Mouse (Mus musculus): ENCODE data around the gene Zbtb45. TPM values are rescaled to one million over a fixed set of nuclear protein-coding genes. Genes with fewer than 3 reads are reported as not detected.

The Zbtb45 gene
- polyA plus RNA-seq, 1 experiment from 2014 or later = 15.1 TPM

DNA sequence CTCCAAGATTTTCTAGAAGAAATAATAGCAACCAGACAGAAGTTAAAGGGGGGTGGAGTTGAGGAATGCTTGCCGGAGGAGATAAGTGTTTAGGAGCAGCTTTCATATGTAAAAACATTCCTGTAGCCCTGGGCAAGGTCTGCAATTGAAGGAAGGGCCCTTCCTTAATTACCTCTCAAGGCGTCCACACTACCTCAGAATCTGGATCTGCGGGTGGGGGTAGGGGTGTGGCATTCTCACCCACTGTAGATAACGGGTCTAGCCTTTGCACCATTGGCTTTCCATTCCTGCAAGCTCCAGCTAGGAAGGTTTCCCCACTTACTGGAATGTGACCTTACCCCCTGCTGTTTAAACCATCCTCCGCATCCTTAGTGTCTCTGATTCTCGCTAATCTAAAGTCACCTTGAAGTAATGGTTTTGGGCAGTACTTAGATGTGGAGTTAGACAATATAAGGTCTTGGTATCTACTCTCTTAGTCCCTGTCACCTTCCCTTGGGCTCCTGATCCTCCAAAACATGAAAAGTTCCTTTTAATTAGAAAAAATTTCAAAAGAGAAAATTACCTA is 4.5 kb upstream of the Zbtb45 start:
- Histone ChIP-seq H3K27me3 (replicated peaks) (no peaks in the 10 kb centered on the region), H3K4me2 (no peak overlapping the region), H3K4me3 (no peak overlapping the region), H3K27ac (replicated peaks) (no peak overlapping the region), H3K4me1 (peaks cover 7% of the 10 kb centered on the region), H3K9me3 (no peaks in the 10 kb centered on the region), H3K36me3 (no peaks in the 10 kb centered on the region), H3K9ac (no peak overlapping the region)
- WGBS = 26% methylated on average over 6 of the region's 6 CpGs
- no peak for ATAC-seq (ENCODE audit: extremely low read depth, insufficient number of reproducible peaks, low FRiP score, low TSS enrichment)

DNA sequence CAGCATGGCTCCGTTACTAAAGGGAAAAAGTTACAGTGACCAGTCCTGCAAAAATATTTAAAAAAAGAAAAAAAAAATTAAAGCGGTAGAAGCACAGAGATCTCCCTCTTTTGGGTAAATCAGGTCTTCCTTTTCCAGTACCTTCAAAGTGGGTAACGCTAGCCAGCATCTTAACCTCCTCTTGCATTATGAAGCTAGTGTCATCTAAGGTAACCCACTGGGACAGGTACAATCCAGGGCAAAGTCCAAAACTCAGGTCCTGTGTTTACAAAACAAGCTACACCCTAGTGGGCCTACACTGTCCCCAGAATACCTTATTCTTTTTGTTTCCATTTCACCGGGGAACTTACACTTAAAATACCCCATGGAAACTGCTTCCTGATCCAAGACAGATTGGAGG is 3.8 kb upstream of the Zbtb45 start:
- Histone ChIP-seq H3K27ac (replicated peaks) (no peak overlapping the region), H3K4me2 (no peak overlapping the region), H3K36me3 (no peaks in the 10 kb centered on the region), H3K4me1 (peaks cover 10% of the 10 kb centered on the region), H3K9ac (no peak overlapping the region), H3K4me3 (no peak overlapping the region), H3K27me3 (replicated peaks) (no peaks in the 10 kb centered on the region), H3K9me3 (no peaks in the 10 kb centered on the region)
- 54% methylated on average over 4 of the region's 4 CpGs for WGBS
- ATAC-seq (ENCODE audit: extremely low read depth, insufficient number of reproducible peaks, low FRiP score, low TSS enrichment) = no peak

DNA sequence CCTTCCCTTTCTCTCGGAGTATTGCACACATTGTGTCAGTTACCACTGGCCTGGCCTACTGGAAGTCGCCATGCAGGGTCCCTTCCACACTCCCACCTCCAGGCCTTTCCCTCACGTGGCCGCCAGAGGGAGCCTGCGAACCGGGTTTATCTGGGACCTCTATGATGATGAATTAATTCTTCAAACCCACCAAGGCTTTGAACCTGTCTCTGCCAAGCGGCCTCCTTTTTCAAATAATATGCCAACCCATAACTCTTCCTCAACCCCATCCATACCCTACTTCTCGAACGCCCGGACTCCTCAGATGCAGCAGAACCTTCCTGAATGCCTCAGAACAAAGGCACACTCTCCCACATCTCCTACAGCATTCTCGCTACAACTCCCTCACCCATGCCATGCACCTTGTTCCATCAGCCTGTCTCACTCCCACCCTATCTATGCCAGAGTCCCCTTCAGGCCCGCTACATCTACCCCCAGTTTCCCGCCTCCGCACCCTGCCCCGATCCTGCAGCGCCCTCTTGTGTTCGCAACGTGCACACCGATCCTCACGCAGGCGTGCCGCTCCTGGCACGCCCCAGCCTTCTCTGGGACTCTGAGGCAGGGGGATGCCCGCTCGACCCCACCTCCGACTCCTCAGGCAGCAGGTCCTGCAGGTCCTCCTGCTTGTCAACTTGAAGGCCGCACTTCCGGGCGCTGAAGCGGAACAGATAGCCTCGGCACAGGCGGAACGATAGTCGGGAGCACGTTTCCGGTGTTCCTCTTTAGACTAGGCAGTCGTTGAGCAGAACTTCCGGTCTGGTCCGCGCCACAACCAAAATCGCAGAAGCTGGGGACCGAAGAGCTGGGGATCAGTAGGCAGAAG is 460 bp downstream of the Zbtb45 start:
- peak overlapping the region; percentile 94 for H3K27ac ChIP-seq (replicated peaks)
- WGBS = under 1% methylated on average over 42 of the region's 42 CpGs
- H3K4me3 ChIP-seq = peak overlapping the region; percentile 64
- H3K9ac ChIP-seq = peak overlapping the region; percentile 88
- H3K9me3 ChIP-seq = no peaks in the 10 kb centered on the region
- H3K27me3 ChIP-seq (replicated peaks) = peaks cover 16% of the 10 kb centered on the region
- ATAC-seq (ENCODE audit: extremely low read depth, insufficient number of reproducible peaks, low FRiP score, low TSS enrichment) = peak; percentile 80
- peaks cover 23% of the 10 kb centered on the region for H3K4me1 ChIP-seq
- H3K4me2 ChIP-seq = peak overlapping the region; percentile 95
- peaks cover 38% of the 10 kb centered on the region for H3K36me3 ChIP-seq

DNA sequence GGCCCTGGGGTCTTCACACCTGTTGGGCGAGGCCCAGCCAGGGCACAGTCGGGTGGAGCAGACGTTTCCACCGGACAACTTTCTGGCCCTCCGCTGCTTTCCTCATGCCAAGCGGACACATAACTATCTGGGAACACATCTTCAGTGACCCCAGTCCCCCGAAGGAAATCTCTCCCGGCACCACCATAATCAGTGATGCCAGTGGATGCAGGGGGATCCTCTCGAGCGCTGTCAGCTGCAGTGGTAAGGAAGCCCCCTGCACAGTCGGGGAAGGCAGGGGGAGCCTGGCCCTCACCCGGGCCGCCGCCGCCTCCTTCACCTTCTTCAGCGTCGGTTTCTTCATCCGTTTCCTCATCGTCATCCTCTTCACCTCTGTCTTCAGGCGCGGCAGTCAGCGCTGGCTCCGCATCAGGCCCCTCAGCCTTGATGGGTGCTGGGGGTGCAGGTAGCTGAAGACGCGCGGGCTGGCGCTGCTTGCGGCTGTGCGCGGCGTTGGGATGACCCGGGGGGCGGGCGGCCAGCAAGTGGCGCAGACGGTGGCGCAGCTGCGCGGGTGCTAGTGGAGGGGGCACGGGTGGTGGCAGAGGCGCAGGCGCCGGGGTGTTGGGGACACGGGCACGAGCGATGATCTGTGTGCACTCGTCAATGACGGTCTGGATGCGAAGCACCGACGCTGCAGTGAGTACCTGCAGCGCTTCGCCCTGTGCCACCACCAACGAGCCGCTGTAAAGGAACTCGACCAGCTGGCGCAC is 2.3 kb downstream of the Zbtb45 start:
- Histone ChIP-seq H3K9me3 (no peaks in the 10 kb centered on the region), H3K4me2 (no peak overlapping the region), H3K36me3 (peaks cover 47% of the 10 kb centered on the region), H3K4me3 (no peak overlapping the region), H3K4me1 (peaks cover 23% of the 10 kb centered on the region), H3K9ac (peak overlapping the region; percentile 59), H3K27ac (replicated peaks) (no peak overlapping the region), H3K27me3 (replicated peaks) (peaks cover 16% of the 10 kb centered on the region)
- 37% methylated on average over 57 of the region's 57 CpGs for WGBS
- no peak for ATAC-seq (ENCODE audit: extremely low read depth, insufficient number of reproducible peaks, low FRiP score, low TSS enrichment)

DNA sequence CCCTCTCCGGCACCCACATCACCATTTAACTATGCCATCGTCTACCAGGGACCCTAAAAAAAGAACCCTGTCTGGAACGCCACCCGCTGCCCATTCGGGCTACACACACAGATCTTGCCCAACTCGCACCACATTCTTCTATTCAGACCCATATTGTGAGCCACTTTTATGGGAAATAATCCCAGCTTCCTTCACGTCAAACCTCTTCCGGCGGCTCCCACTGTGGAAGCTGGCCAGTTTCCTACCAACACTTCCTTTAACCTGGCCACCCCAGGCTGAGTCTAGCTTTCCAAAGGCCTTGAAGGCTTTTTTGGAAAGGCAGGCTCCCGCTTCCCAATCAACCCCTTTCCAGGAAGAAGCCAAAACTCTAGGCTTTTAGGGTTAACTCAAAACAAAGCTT is 3.3 kb downstream of the Zbtb45 start:
- Histone ChIP-seq H3K27me3 (replicated peaks) (peaks cover 16% of the 10 kb centered on the region), H3K36me3 (peaks cover 47% of the 10 kb centered on the region), H3K4me3 (no peak overlapping the region), H3K4me1 (peaks cover 23% of the 10 kb centered on the region), H3K9me3 (no peaks in the 10 kb centered on the region), H3K4me2 (no peak overlapping the region), H3K27ac (replicated peaks) (no peak overlapping the region), H3K9ac (no peak overlapping the region)
- 87% methylated on average over 10 of the region's 10 CpGs for WGBS
- ATAC-seq (ENCODE audit: extremely low read depth, insufficient number of reproducible peaks, low FRiP score, low TSS enrichment) = no peak

DNA sequence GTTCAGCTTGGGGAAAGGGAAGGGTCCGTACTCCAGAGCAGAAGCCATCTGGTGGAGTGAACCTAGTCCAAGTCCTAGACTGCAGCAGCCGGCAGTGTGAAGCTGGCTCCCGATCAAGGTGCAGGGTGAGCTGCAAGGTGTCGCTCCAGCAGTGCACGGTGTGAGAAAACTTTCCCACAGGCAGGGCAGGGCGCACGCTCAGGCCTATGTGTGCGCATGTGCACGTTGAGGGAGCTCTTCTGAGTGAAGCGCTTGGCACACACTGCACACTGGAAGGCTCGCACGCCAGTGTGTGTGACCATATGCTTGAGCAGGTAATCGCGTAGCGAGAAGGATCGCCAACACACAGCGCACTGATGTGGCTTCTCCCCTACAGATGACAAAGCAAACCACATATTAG is 3.8 kb downstream of the Zbtb45 start:
- H3K4me2 ChIP-seq = no peak overlapping the region
- H3K27ac ChIP-seq (replicated peaks) = no peak overlapping the region
- no peaks in the 10 kb centered on the region for H3K9me3 ChIP-seq
- WGBS = 84% methylated on average over 17 of the region's 17 CpGs
- H3K9ac ChIP-seq = no peak overlapping the region
- peaks cover 16% of the 10 kb centered on the region for H3K27me3 ChIP-seq (replicated peaks)
- no peak for ATAC-seq (ENCODE audit: extremely low read depth, insufficient number of reproducible peaks, low FRiP score, low TSS enrichment)
- no peak overlapping the region for H3K4me3 ChIP-seq
- peaks cover 23% of the 10 kb centered on the region for H3K4me1 ChIP-seq
- H3K36me3 ChIP-seq = peaks cover 47% of the 10 kb centered on the region

DNA sequence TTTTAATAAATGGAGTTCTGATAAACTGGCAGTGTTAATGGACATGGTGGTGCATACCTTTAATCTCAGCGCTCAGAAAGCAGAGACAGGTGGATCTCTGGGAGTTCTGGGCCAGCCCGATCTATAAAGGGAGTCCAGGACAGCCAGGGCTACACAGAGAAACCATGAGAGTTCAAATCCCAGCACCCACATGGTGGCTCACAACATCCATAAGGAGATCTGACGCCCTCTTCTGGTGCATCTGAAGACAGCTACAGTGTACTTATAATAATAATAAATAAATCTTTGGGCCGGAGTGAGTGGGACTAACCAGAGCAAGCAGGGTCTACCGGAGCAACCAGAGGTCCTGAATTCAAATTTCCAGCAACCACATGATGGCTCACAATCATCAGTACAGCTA is 6.5 kb downstream of the Zbtb45 start:
- 70% methylated on average over 5 of the region's 5 CpGs for WGBS
- no peak for ATAC-seq (ENCODE audit: extremely low read depth, insufficient number of reproducible peaks, low FRiP score, low TSS enrichment)
- H3K4me3 ChIP-seq = no peak overlapping the region
- H3K4me2 ChIP-seq = no peak overlapping the region
- peaks cover 46% of the 10 kb centered on the region for H3K36me3 ChIP-seq
- peaks cover 16% of the 10 kb centered on the region for H3K27me3 ChIP-seq (replicated peaks)
- H3K9me3 ChIP-seq = no peaks in the 10 kb centered on the region
- no peak overlapping the region for H3K9ac ChIP-seq
- no peak overlapping the region for H3K27ac ChIP-seq (replicated peaks)
- peaks cover 10% of the 10 kb centered on the region; the same call in 1 of the 2 replicates for H3K4me1 ChIP-seq

DNA sequence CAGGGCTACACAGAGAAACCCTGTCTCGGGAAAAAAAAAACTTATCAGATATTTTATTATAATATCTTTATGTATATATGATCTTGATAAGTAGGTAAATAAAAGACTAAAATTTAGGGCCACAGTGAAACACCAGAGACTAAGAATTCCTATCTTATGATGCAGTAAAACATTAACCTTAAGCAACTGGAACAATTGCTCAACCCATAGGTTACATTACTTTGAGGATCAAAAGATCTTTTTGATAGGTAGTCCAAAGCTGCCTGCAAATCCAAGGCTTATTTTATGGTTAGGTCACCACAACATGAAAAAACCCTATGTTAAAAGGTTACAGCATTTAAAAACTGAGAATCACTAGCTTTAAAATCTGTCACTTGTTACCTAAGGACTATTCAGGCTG is 8.2 kb downstream of the Zbtb45 start:
- no peak overlapping the region for H3K4me2 ChIP-seq
- no peak overlapping the region for H3K4me3 ChIP-seq
- WGBS = 63% methylated on average over 1 of the region's 1 CpGs
- H3K9ac ChIP-seq = no peak overlapping the region
- H3K27ac ChIP-seq (replicated peaks) = no peak overlapping the region
- H3K36me3 ChIP-seq = peaks cover 28% of the 10 kb centered on the region
- no peaks in the 10 kb centered on the region for H3K27me3 ChIP-seq (replicated peaks)
- no peaks in the 10 kb centered on the region for H3K9me3 ChIP-seq
- no peak for ATAC-seq (ENCODE audit: extremely low read depth, insufficient number of reproducible peaks, low FRiP score, low TSS enrichment)
- H3K4me1 ChIP-seq = no peaks in the 10 kb centered on the region

DNA sequence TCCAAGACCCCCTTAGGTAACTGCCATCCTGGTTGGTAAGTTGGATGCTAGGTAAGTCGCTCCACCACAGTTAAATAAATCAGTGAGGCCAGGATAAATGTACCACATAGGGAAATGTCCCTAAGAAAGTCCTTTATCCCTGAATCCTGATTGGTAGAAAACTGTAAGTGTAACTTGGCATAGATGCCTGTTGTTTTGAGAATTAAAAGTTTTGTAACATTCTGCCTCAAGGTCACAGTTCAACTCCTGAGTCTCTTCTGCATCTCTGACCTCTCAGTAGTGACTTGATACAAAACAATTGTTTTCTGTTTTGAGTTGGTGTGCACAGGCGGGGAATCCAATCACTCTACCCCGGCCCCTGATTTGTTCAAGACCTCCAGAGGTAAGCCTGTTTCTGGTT is 11.0 kb downstream of the Zbtb45 start, which contains the start of gene Trim28:
Gene Trim28, plus strand, starts transcription at position 264 of the 400 bp plus-strand sequence.
- ATAC-seq (ENCODE audit: extremely low read depth, insufficient number of reproducible peaks, low FRiP score, low TSS enrichment) = no peak

DNA sequence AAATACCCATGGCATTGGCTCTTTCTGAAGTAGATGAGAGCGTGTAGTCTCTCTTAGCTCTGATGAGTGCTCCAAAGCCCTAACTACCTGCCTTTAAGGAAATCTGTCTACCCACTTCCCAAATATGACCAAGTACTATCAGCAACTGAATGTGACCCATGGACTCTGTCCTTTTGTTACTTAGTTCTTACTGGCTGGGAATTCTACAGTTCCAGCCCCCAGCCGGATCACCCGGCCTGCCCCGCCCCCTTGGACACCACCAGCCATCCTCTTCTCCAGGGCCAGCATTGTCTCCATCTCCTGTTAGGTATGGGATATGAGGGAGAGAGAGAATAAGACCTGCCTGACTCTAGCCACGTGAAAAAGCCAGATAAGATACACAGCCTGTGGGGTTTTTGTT is 11.8 kb downstream of the Zbtb45 start, which contains the start of gene Slc27a5:
Gene Slc27a5, minus strand, starts transcription at position 140 of the 400 bp plus-strand sequence.
- Histone ChIP-seq H3K4me1 (no peaks in the 10 kb centered on the region), H3K4me2 (no peak within 1 kb of the TSS), H3K36me3 (no peaks in the 10 kb centered on the region), H3K27me3 (replicated peaks) (no peaks in the 10 kb centered on the region), H3K9ac (no peak within 1 kb of the TSS), H3K27ac (replicated peaks) (no peak within 1 kb of the TSS), H3K4me3 (no peak within 1 kb of the TSS), H3K9me3 (no peaks in the 10 kb centered on the region)
- WGBS = 69% methylated on average over 5 of the region's 5 CpGs
- no peak for ATAC-seq (ENCODE audit: extremely low read depth, insufficient number of reproducible peaks, low FRiP score, low TSS enrichment)

More for the DNA sequence above, 11.0 kb downstream of the Zbtb45 start, which contains the start of gene Trim28:
- Histone ChIP-seq H3K9me3 (no peaks in the 10 kb centered on the region), H3K4me1 (no peaks in the 10 kb centered on the region), H3K4me2 (no peak within 1 kb of the TSS), H3K27me3 (replicated peaks) (no peaks in the 10 kb centered on the region), H3K4me3 (no peak within 1 kb of the TSS), H3K27ac (replicated peaks) (no peak within 1 kb of the TSS), H3K9ac (no peak within 1 kb of the TSS), H3K36me3 (peaks cover 6% of the 10 kb centered on the region)
- 66% methylated on average over 3 of the region's 3 CpGs for whole genome bisulfite sequencing

DNA sequence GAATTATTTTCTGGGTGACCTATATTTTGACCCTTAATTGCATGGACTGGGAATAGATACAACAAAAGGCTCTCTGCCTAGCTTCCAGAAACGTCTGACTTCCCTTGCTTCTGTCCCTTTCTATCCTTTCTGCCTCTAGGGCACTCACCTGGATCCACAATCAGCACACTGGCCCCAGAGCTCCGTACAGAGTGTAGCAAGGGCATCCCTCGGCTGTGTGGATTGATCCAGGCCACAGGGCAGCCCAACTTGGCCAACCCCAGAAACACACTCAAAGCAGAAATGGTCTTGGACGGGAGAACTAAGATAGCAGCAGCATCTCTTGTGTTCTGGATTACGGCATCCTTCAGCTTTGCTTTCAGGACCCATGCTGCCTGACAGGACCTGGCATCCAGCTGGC is 12.6 kb downstream of the Zbtb45 start:
- H3K27me3 ChIP-seq (replicated peaks) = no peaks in the 10 kb centered on the region
- WGBS = 57% methylated on average over 5 of the region's 5 CpGs
- no peak overlapping the region for H3K9ac ChIP-seq

More for the DNA sequence above, 12.6 kb downstream of the Zbtb45 start:
- no peaks in the 10 kb centered on the region for H3K4me1 ChIP-seq
- no peak overlapping the region for H3K4me3 ChIP-seq
- no peak overlapping the region for H3K4me2 ChIP-seq
- H3K9me3 ChIP-seq = no peaks in the 10 kb centered on the region
- no peak for ATAC-seq (ENCODE audit: extremely low read depth, insufficient number of reproducible peaks, low FRiP score, low TSS enrichment)
- no peak overlapping the region for H3K27ac ChIP-seq (replicated peaks)
- H3K36me3 ChIP-seq = no peaks in the 10 kb centered on the region

Measured in heart, embryonic 13.5 days (tissue).